Mouse (Mus musculus): ENCODE data around the gene Adam12. TPM values are rescaled to one million over a fixed set of nuclear protein-coding genes. Genes with fewer than 3 reads are reported as not detected.

Adam12 gene
- 3.4 and 3.6 TPM in 2 replicates for polyA plus RNA-seq (2015; fragmentation: Nextera tagmentation; extraction: Ambion mirVana)

GRCm38 (mm10) chr7:134231378-134232346 is at the start of gene Adam12:
Adam12 (minus strand) TSS chr7:134232146.

Small RNAs within 50 kb of the gene (microRNA-seq; reads per million reads assigned to microRNA genes)
- not detected for gene Gm23631

Other genes with a start within 250 kb of the Adam12 start
- 0.22 and 0.24 TPM in 2 replicates for gene D7Ertd443e, start 153.5 kb upstream of the Adam12 start, polyA plus RNA-seq (2015; fragmentation: Nextera tagmentation; extraction: Ambion mirVana)